Mouse (Mus musculus) liver, adult 2 months (tissue): Measurements from ENCODE around the gene Ero1lb.

Experiments used
- CTCF ChIP-seq: fragments of 200-500 bp; IDR thresholded peaks from 2 replicates; pipeline ENCODE4 v1.5.1; 2011; ENCODE audit warnings: low read depth, low read length, control low read depth
- POLR2A ChIP-seq: fragments of 200-500 bp; IDR thresholded peaks from 2 replicates; pipeline ENCODE4 v1.6.1; 2011; ENCODE audit warnings: low read length, control low read depth; ENCODE audit not compliant: insufficient read depth; ENCODE audit errors: extremely low read depth

- TF ChIP-seq POLR2A (no peak), CTCF (no peak)
Observed at GRCm38 (mm10) chr13:12543246-12543645, 22.4 kb upstream of the Ero1lb start.
